Mouse (Mus musculus) frontal cortex, postnatal 36 days (tissue): ENCODE results near the gene Hbb-bt.
A peak's percentile ranks its signal among the peaks of the same experiment; 100 is the strongest.
"Not testable (repeated sequence)": the region's sequence is repeated elsewhere in the genome, so short reads cannot be mapped to it uniquely, and the experiment has no call there.

Source experiments
- DNase-seq, 2 experiments: peaks; one replicate each; pipeline ENCODE4 v3.0.0; 2022; ENCODE audit warnings: low spot score in 2 of 2

Hbb-bt gene

GRCm38 (mm10) chr7:103813766-103814165, at the start of gene Hbb-bt:
Gene Hbb-bt (minus strand): TSS chr7:103813996.
- no peak for DNase-seq

GRCm38 (mm10) chr7:103861531-103861930, 47.7 kb upstream of the Hbb-bt start:
- DNase-seq = no peak

GRCm38 (mm10) chr7:103860855-103861254, 47.1 kb upstream of the Hbb-bt start:
- peak in 1 of 2 experiments; percentile 2 for DNase-seq

GRCm38 (mm10) chr7:103859076-103859475, 45.3 kb upstream of the Hbb-bt start:
- DNase-seq = no peak

GRCm38 (mm10) chr7:103854669-103855068, 40.9 kb upstream of the Hbb-bt start:
- no peak for DNase-seq

- DNase-seq = no peak
Measured at GRCm38 (mm10) chr7:103853090-103853489, 39.3 kb upstream of the Hbb-bt start, which contains the start of gene Hbb-y. Gene Hbb-y (minus strand): TSS chr7:103853216.

- DNase-seq = no peak
Measured at GRCm38 (mm10) chr7:103844525-103845325, 30.9 kb upstream of the Hbb-bt start.

GRCm38 (mm10) chr7:103843034-103843433, 29.2 kb upstream of the Hbb-bt start, which contains the start of gene Hbb-bh1:
Gene Hbb-bh1 (minus strand): TSS chr7:103843164.
- DNase-seq = no peak

- no peak for DNase-seq
Measured at GRCm38 (mm10) chr7:103840268-103840667, 26.5 kb upstream of the Hbb-bt start, which contains the start of gene Hbb-bh2. Gene Hbb-bh2 (minus strand): TSS chr7:103840520.

GRCm38 (mm10) chr7:103827808-103828207, 14.0 kb upstream of the Hbb-bt start, which contains the start of gene Hbb-bs:
Gene Hbb-bs (minus strand): TSS chr7:103828096.
- DNase-seq = no peak

GRCm38 (mm10) chr7:103827139-103827538, 13.3 kb upstream of the Hbb-bt start:
- not testable (repeated sequence) for DNase-seq

- no peak for DNase-seq
Measured at GRCm38 (mm10) chr7:103826255-103826887, 12.6 kb upstream of the Hbb-bt start.

- DNase-seq = no peak
Measured at GRCm38 (mm10) chr7:103825536-103826254, 11.9 kb upstream of the Hbb-bt start.

- no peak for DNase-seq
Measured at GRCm38 (mm10) chr7:103824597-103824996, 10.8 kb upstream of the Hbb-bt start.

GRCm38 (mm10) chr7:103815085-103815484, 1.3 kb upstream of the Hbb-bt start:
- not testable (repeated sequence) for DNase-seq

GRCm38 (mm10) chr7:103813152-103813551, 644 bp downstream of the Hbb-bt start:
- not testable (repeated sequence) for DNase-seq

GRCm38 (mm10) chr7:103812174-103812573, 1.6 kb downstream of the Hbb-bt start:
- no peak for DNase-seq

GRCm38 (mm10) chr7:103811223-103811845, 2.5 kb downstream of the Hbb-bt start:
- no peak for DNase-seq

GRCm38 (mm10) chr7:103810746-103811145, 3.0 kb downstream of the Hbb-bt start:
- DNase-seq = no peak

GRCm38 (mm10) chr7:103810296-103810695, 3.5 kb downstream of the Hbb-bt start:
- no peak for DNase-seq

GRCm38 (mm10) chr7:103809801-103810155, 4.0 kb downstream of the Hbb-bt start:
- DNase-seq = no peak
